Mouse (Mus musculus): ENCODE measurements around the gene Mbtd1. TPM values are rescaled to one million over a fixed set of nuclear protein-coding genes. Genes with fewer than 3 reads are reported as not detected.

Mbtd1 gene
- polyA plus RNA-seq, 1 experiment from 2014 or later, result 20.0 TPM

DNA sequence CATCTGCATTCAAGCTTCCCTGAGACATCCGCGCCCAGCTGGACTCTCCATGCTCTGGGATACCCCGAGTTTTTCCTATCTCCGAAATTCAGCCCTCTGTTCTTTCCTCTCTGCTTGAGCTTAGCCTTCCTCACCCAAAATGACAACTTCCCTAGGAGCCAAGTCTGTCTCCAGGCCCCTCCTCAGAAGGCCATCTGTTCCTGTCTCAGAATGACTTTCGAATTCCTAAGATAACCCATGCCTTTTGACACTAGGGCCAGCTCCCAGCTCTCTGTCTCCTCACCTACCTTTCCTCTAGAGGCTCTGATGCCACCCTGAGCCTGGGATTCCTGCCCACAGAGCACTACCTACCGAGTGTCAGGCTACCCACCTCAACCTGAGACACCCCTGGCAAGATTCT lies 70.5 kb downstream of the Mbtd1 start, which contains the start of gene Nme2:
Gene Nme2 (minus strand): TSS at position 101 of the 400 bp plus-strand sequence.
- H3K4me2 ChIP-seq (ENCODE audit: low read depth, low read length), result peak within 1 kb of the TSS; percentile 90
- no peaks in the 10 kb centered on the region for H3K9me3 ChIP-seq (replicated peaks; ENCODE audit: control insufficient read depth, low read length)
- peak within 1 kb of the TSS; percentile 86 for H3K4me3 ChIP-seq (ENCODE audit: low read length)
- H3K4me1 ChIP-seq (ENCODE audit: control insufficient read depth, insufficient read depth, low read length), result peaks cover 17% of the 10 kb centered on the region
- H3K27ac ChIP-seq (ENCODE audit: low read length), result peak within 1 kb of the TSS; percentile 96
- H3K27me3 ChIP-seq (ENCODE audit: control insufficient read depth, insufficient read depth, low read length), result no peaks in the 10 kb centered on the region
- peak within 1 kb of the TSS; percentile 86 for H3K9ac ChIP-seq (ENCODE audit: low read length)
- ATAC-seq (replicated peaks; ENCODE audit: extremely low read depth, insufficient read depth, low FRiP score), result peak; percentile 6; the same call in 1 of the 2 replicates
- 2% methylated on average over 6 of the region's 6 CpGs for WGBS
- H3K36me3 ChIP-seq (ENCODE audit: control insufficient read depth, insufficient read depth), result peaks cover 37% of the 10 kb centered on the region

DNA sequence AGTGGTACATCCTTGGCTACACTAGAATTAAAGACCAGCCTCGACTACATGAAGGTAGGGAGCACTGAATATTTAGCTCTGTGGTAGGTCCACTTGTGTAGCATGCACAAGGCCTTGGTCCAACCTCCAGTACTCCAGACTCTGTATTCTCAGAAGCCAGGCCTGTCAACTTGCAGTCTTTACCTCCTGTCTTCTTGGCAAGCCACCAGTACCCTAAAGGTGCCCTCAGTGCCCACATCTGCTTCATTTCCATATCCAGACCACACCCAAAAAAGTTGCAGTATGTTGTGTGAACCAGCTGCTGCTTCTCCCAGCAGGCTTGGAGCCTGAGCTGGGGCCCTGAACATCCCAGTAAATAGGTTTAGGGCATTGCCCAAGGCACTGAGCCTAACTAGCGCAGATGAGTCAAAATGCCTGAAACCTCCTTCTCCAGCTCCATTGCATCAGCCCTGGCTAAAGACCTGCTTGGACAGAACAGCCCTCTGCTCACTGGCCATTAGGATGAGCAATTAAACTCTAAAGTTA lies 71.4 kb downstream of the Mbtd1 start:
- Histone ChIP-seq H3K27ac (ENCODE audit: low read length) (no peak overlapping the region), H3K9me3 (replicated peaks; ENCODE audit: control insufficient read depth, low read length) (no peaks in the 10 kb centered on the region), H3K36me3 (ENCODE audit: control insufficient read depth, insufficient read depth) (peaks cover 42% of the 10 kb centered on the region), H3K4me2 (ENCODE audit: low read depth, low read length) (no peak overlapping the region), H3K4me3 (ENCODE audit: low read length) (no peak overlapping the region), H3K9ac (ENCODE audit: low read length) (no peak overlapping the region), H3K4me1 (ENCODE audit: control insufficient read depth, insufficient read depth, low read length) (peaks cover 17% of the 10 kb centered on the region), H3K27me3 (ENCODE audit: control insufficient read depth, insufficient read depth, low read length) (no peaks in the 10 kb centered on the region)
- WGBS, result 91% methylated on average over 2 of the region's 2 CpGs
- ATAC-seq (replicated peaks; ENCODE audit: extremely low read depth, insufficient read depth, low FRiP score), result no peak

DNA sequence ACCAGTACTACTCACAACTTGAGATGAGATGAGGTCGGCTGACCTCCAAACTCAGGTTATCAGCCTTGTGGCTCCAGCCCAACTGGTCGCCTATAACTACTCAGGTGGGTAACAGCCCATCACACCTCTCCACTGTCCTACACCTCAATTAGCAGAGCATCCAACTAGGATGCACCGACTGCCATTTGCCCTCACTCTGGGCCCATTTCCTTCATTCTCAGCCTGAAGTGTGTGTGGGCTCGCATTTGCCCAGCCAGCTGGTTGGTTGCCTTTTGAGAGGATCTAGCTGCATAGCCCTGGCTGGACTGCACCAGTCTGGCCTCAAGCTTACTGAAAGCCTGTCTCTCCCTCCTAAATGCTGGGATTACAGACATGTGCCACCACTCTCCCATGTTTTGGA lies 72.1 kb downstream of the Mbtd1 start:
- Histone ChIP-seq H3K4me3 (ENCODE audit: low read length) (no peak overlapping the region), H3K27me3 (ENCODE audit: control insufficient read depth, insufficient read depth, low read length) (no peaks in the 10 kb centered on the region), H3K9me3 (replicated peaks; ENCODE audit: control insufficient read depth, low read length) (no peaks in the 10 kb centered on the region), H3K4me1 (ENCODE audit: control insufficient read depth, insufficient read depth, low read length) (peaks cover 17% of the 10 kb centered on the region), H3K4me2 (ENCODE audit: low read depth, low read length) (no peak overlapping the region), H3K9ac (ENCODE audit: low read length) (no peak overlapping the region), H3K27ac (ENCODE audit: low read length) (no peak overlapping the region), H3K36me3 (ENCODE audit: control insufficient read depth, insufficient read depth) (peaks cover 40% of the 10 kb centered on the region)
- ATAC-seq (replicated peaks; ENCODE audit: extremely low read depth, insufficient read depth, low FRiP score), result no peak
- WGBS, result 72% methylated on average over 4 of the region's 4 CpGs

DNA sequence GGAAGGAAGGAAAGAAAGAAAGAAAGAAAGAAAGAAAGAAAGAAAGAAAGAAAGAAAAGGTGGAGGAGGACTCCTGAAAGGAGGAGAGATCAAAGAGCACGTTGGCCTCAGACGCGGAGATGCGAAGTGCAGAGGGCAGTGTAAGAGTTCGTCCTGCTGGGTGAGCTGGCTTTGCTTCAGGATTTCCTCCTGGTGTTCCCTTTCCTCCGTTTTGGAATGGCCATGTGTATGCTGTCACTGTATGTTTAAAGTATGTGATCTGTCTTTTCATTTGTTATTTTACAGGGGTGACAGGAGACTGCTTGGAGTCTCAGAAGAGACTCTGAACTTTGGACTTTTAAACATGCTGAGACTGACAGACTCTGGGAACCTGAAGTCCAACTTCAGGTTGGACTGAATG lies 75.8 kb downstream of the Mbtd1 start:
- H3K27me3 ChIP-seq (ENCODE audit: control insufficient read depth, insufficient read depth, low read length), result no peaks in the 10 kb centered on the region
- ATAC-seq (replicated peaks; ENCODE audit: extremely low read depth, insufficient read depth, low FRiP score), result no peak
- H3K9me3 ChIP-seq (replicated peaks; ENCODE audit: control insufficient read depth, low read length), result no peaks in the 10 kb centered on the region
- peaks cover 1% of the 10 kb centered on the region for H3K4me1 ChIP-seq (ENCODE audit: control insufficient read depth, insufficient read depth, low read length)
- no peak overlapping the region for H3K27ac ChIP-seq (ENCODE audit: low read length)
- 89% methylated on average over 6 of the region's 6 CpGs for WGBS
- no peak overlapping the region for H3K4me3 ChIP-seq (ENCODE audit: low read length)
- H3K36me3 ChIP-seq (ENCODE audit: control insufficient read depth, insufficient read depth), result peaks cover 55% of the 10 kb centered on the region
- H3K4me2 ChIP-seq (ENCODE audit: low read depth, low read length), result no peak overlapping the region
- no peak overlapping the region for H3K9ac ChIP-seq (ENCODE audit: low read length)

DNA sequence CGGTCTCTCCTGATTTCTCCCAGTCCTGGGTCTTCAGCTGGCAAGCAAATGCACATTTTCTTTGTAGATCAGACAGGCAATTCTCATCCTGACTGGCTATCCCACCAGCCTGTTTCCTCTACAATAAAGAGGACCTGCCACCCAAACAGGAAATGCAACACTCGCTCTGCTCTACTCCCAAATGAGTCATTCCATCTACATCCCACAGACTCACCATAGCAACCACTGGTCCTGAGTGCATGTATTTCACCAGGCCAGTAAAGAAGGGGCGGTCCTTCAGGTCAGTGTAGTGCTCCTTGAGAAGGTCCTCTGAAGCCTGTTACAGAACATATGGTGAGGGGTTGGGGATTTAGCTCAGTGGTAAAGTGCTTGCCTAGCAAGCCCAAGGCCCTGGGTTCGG lies 77.4 kb downstream of the Mbtd1 start:
- Histone ChIP-seq H3K27ac (ENCODE audit: low read length) (no peak overlapping the region), H3K4me1 (ENCODE audit: control insufficient read depth, insufficient read depth, low read length) (peaks cover 8% of the 10 kb centered on the region), H3K9ac (ENCODE audit: low read length) (no peak overlapping the region), H3K9me3 (replicated peaks; ENCODE audit: control insufficient read depth, low read length) (no peaks in the 10 kb centered on the region), H3K27me3 (ENCODE audit: control insufficient read depth, insufficient read depth, low read length) (no peaks in the 10 kb centered on the region), H3K4me2 (ENCODE audit: low read depth, low read length) (no peak overlapping the region), H3K4me3 (ENCODE audit: low read length) (no peak overlapping the region), H3K36me3 (ENCODE audit: control insufficient read depth, insufficient read depth) (peaks cover 55% of the 10 kb centered on the region)
- ATAC-seq (replicated peaks; ENCODE audit: extremely low read depth, insufficient read depth, low FRiP score), result no peak
- 77% methylated on average over 4 of the region's 4 CpGs for WGBS

DNA sequence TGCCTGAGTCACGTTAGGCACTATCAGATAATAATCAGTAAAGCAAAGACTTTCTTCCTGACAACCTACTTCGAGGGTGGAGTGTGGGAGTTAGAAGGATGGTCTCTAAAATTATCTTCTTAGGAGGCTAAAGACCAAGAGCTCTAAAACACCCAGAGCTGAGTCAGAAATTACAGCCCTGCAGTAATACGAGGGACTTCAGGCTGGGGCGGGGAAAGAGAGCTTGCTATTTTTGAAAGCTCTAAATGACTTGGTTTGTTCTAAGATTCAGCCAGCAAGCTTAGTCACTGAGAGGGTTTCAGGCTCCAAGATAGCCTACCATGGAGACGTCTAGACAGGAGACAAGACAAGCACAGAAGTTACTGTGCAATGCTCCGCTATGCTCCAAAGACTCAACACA lies 79.7 kb downstream of the Mbtd1 start:
- H3K27ac ChIP-seq (ENCODE audit: low read length), result no peak overlapping the region
- no peaks in the 10 kb centered on the region for H3K27me3 ChIP-seq (ENCODE audit: control insufficient read depth, insufficient read depth, low read length)
- peaks cover 13% of the 10 kb centered on the region for H3K4me1 ChIP-seq (ENCODE audit: control insufficient read depth, insufficient read depth, low read length)
- no peak for ATAC-seq (replicated peaks; ENCODE audit: extremely low read depth, insufficient read depth, low FRiP score)
- WGBS, result 88% methylated on average over 6 of the region's 6 CpGs
- no peak overlapping the region for H3K4me2 ChIP-seq (ENCODE audit: low read depth, low read length)
- no peaks in the 10 kb centered on the region for H3K9me3 ChIP-seq (replicated peaks; ENCODE audit: control insufficient read depth, low read length)
- no peak overlapping the region for H3K9ac ChIP-seq (ENCODE audit: low read length)
- H3K36me3 ChIP-seq (ENCODE audit: control insufficient read depth, insufficient read depth), result peaks cover 37% of the 10 kb centered on the region
- H3K4me3 ChIP-seq (ENCODE audit: low read length), result no peak overlapping the region

- Histone ChIP-seq H3K27me3 (ENCODE audit: control insufficient read depth, insufficient read depth, low read length) (no peaks in the 10 kb centered on the region), H3K9me3 (replicated peaks; ENCODE audit: control insufficient read depth, low read length) (no peaks in the 10 kb centered on the region), H3K4me2 (ENCODE audit: low read depth, low read length) (peak overlapping the region; percentile 88), H3K27ac (ENCODE audit: low read length) (peak overlapping the region; percentile 79), H3K4me3 (ENCODE audit: low read length) (peak overlapping the region; percentile 88), H3K4me1 (ENCODE audit: control insufficient read depth, insufficient read depth, low read length) (peaks cover 13% of the 10 kb centered on the region), H3K36me3 (ENCODE audit: control insufficient read depth, insufficient read depth) (peaks cover 23% of the 10 kb centered on the region), H3K9ac (ENCODE audit: low read length) (peak overlapping the region; percentile 85)
- 3% methylated on average over 11 of the region's 11 CpGs for WGBS
- no peak for ATAC-seq (replicated peaks; ENCODE audit: extremely low read depth, insufficient read depth, low FRiP score)
Measured at GRCm38 (mm10) chr11:93967381-93967780, 81.7 kb downstream of the Mbtd1 start.

DNA sequence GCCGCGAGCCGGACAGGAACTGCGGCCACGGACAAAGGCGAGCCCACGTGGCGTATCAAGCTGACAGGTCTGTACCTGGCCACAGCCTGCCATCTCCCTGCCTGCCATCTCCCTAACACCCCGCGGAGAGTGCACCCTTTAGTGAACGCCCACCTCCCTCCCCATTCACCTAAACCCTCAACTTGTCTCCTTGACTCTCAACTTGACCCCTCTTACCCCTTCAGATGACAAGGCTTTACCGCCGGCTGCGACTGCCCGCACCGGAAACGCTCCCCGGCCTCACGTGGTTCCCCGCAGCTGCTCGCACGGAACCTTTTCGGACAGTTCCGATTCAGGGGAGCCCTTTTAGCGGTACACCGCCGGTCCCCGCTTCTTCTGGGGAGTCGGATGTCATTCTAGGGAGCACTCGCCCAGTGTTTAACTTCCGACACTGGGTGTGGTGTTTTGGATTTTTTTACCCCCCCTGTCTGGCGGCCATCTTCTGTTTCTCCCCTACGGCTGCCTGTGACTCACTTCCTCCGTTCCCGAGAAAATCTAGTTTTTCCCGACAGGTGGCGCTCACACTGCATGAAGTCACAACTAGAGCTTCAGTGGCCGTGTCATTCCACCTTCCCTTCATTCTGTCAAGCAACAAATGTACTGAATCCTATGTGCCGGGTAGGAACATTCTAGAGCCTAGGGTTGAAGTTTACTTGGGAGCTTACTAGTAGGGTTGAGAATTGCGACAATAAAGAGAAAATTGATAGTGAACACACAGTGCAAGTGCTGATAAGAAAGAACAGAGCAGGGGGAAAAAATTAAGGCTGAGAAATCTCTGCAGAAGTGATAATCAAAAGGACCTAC lies 82.6 kb downstream of the Mbtd1 start, which contains the start of the genes Gm20390 and Nme1:
Gene Gm20390 (minus strand): TSS at position 289 of the 843 bp plus-strand sequence.
Gene Nme1 (minus strand): TSS at position 517 of the 843 bp plus-strand sequence.
- H3K36me3 ChIP-seq (ENCODE audit: control insufficient read depth, insufficient read depth), result peaks cover 18% of the 10 kb centered on the region

DNA sequence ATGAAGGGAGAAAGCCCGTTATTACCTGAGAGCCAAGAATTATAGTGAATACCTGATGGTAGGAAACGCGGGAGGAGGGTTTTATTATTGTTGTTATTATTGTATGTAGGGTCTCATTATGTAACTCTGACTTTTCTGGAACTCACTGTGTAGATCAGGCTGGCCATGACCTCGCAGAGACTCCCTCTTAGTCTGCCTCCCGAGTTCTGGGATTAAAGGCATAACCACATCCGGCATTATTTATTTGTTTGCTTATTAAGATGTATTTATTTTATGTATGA lies 83.1 kb downstream of the Mbtd1 start:
- Histone ChIP-seq H3K9me3 (replicated peaks; ENCODE audit: control insufficient read depth, low read length) (no peaks in the 10 kb centered on the region), H3K4me2 (ENCODE audit: low read depth, low read length) (peak overlapping the region; percentile 69), H3K9ac (ENCODE audit: low read length) (peak overlapping the region; percentile 70), H3K36me3 (ENCODE audit: control insufficient read depth, insufficient read depth) (peaks cover 18% of the 10 kb centered on the region), H3K4me1 (ENCODE audit: control insufficient read depth, insufficient read depth, low read length) (peaks cover 13% of the 10 kb centered on the region), H3K27me3 (ENCODE audit: control insufficient read depth, insufficient read depth, low read length) (no peaks in the 10 kb centered on the region), H3K4me3 (ENCODE audit: low read length) (peak overlapping the region; percentile 88), H3K27ac (ENCODE audit: low read length) (peak overlapping the region; percentile 78)
- 36% methylated on average over 6 of the region's 6 CpGs for WGBS
- ATAC-seq (replicated peaks; ENCODE audit: extremely low read depth, insufficient read depth, low FRiP score), result no peak

More for the DNA sequence above, 82.6 kb downstream of the Mbtd1 start, which contains the start of the genes Gm20390 and Nme1:
- peak within 1 kb of the TSS; percentile 88 for H3K4me3 ChIP-seq (ENCODE audit: low read length)
- H3K9me3 ChIP-seq (replicated peaks; ENCODE audit: control insufficient read depth, low read length), result no peaks in the 10 kb centered on the region
- peak; percentile 95 for ATAC-seq (replicated peaks; ENCODE audit: extremely low read depth, insufficient read depth, low FRiP score)
- under 1% methylated on average over 40 of the region's 40 CpGs for WGBS
- peaks cover 13% of the 10 kb centered on the region for H3K4me1 ChIP-seq (ENCODE audit: control insufficient read depth, insufficient read depth, low read length)
- peak within 1 kb of the TSS; percentile 85 for H3K9ac ChIP-seq (ENCODE audit: low read length)
- peak within 1 kb of the TSS; percentile 79 for H3K27ac ChIP-seq (ENCODE audit: low read length)
- peak within 1 kb of the TSS; percentile 88 for H3K4me2 ChIP-seq (ENCODE audit: low read depth, low read length)
- no peaks in the 10 kb centered on the region for H3K27me3 ChIP-seq (ENCODE audit: control insufficient read depth, insufficient read depth, low read length)

Data from heart, embryonic 16.5 days (tissue).